Mouse (Mus musculus): ENCODE measurements around the gene Aebp1. TPM values are rescaled to one million over a fixed set of nuclear protein-coding genes. Genes with fewer than 3 reads are reported as not detected.

Aebp1 gene
- polyA plus RNA-seq, 1 experiment from 2014 or later: 9.6 TPM

- Histone ChIP-seq H3K4me2 (no peak overlapping the region), H3K9ac (no peak overlapping the region), H3K9me3 (replicated peaks) (no peaks in the 10 kb centered on the region), H3K27ac (no peak overlapping the region), H3K4me3 (no peak overlapping the region), H3K4me1 (peaks cover 44% of the 10 kb centered on the region), H3K27me3 (replicated peaks) (peaks cover 90% of the 10 kb centered on the region), H3K36me3 (no peaks in the 10 kb centered on the region)
- WGBS (ENCODE audit: insufficient replicate concordance): 85% methylated on average over 10 of the region's 10 CpGs
- no peak for ATAC-seq
These were observed 37.5 kb downstream of the Aebp1 start for GRCm38 (mm10) chr11:5899286-5899685.

DNA sequence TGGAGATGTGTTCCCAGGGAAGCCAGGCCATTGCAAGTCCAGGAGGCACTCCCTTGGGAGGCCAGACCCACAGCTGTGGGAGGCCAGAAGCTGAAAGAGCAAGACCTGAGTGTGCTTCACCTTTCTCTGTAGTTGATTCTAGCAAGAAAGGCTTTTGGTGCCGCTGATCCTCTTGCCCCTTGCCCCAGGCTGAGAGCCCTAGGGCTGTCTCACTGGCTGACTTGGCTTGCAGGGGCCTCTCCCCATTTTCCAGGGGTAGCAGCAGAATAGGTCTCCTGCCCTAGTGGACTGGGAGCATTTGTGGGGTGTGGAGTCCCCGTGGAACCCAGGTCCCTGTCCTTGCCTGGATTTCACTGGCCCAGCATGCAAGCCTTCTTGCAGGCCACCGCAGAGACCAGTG is 39.6 kb downstream of the Aebp1 start:
- peak overlapping the region; percentile 55 for H3K4me2 ChIP-seq
- no peaks in the 10 kb centered on the region for H3K9me3 ChIP-seq (replicated peaks)
- H3K36me3 ChIP-seq: no peaks in the 10 kb centered on the region
- H3K4me3 ChIP-seq: no peak overlapping the region; the same call in 1 of the 2 replicates
- peaks cover 35% of the 10 kb centered on the region for H3K4me1 ChIP-seq
- 35% methylated on average over 3 of the region's 3 CpGs for WGBS (ENCODE audit: insufficient replicate concordance)
- no peak overlapping the region for H3K9ac ChIP-seq
- no peak for ATAC-seq
- no peak overlapping the region for H3K27ac ChIP-seq
- H3K27me3 ChIP-seq (replicated peaks): peaks cover 82% of the 10 kb centered on the region

DNA sequence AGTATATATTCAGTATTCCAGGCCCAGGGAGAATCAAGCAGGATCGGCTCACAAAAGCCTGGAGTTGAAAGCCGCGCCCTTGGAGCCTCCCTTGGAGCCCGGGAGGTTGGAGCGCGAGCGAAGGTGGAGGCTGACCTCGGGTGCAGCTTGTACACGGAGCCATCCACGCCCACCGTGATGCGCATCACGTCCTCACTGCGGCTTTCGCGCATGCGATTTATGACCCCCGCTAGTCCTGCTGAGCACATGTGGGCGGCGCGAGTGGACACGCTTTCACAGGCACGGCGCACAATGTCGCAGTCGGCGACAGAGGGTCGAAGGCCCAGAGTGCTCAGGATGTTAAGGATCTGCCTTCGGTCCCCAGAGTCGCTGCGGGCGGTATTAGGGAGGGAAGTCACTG is 40.2 kb downstream of the Aebp1 start:
- H3K36me3 ChIP-seq: no peaks in the 10 kb centered on the region
- H3K27ac ChIP-seq: no peak overlapping the region
- peak overlapping the region; percentile 14; the same call in 1 of the 2 replicates for H3K9ac ChIP-seq
- 7% methylated on average over 32 of the region's 32 CpGs for WGBS (ENCODE audit: insufficient replicate concordance)
- ATAC-seq: no peak
- H3K4me1 ChIP-seq: peaks cover 32% of the 10 kb centered on the region
- peak overlapping the region; percentile 26 for H3K4me3 ChIP-seq
- H3K4me2 ChIP-seq: peak overlapping the region; percentile 55
- no peaks in the 10 kb centered on the region for H3K9me3 ChIP-seq (replicated peaks)
- peaks cover 76% of the 10 kb centered on the region for H3K27me3 ChIP-seq (replicated peaks)

GRCm38 (mm10) chr11:5902390-5902789 is 40.6 kb downstream of the Aebp1 start:
- Histone ChIP-seq H3K4me1 (peaks cover 27% of the 10 kb centered on the region), H3K27ac (no peak overlapping the region), H3K36me3 (no peaks in the 10 kb centered on the region), H3K4me3 (peak overlapping the region; percentile 26; the same call in 1 of the 2 replicates), H3K9me3 (replicated peaks) (no peaks in the 10 kb centered on the region), H3K27me3 (replicated peaks) (peaks cover 72% of the 10 kb centered on the region), H3K9ac (peak overlapping the region; percentile 14; the same call in 1 of the 2 replicates), H3K4me2 (peak overlapping the region; percentile 55)
- WGBS (ENCODE audit: insufficient replicate concordance): 6% methylated on average over 6 of the region's 6 CpGs
- no peak for ATAC-seq

DNA sequence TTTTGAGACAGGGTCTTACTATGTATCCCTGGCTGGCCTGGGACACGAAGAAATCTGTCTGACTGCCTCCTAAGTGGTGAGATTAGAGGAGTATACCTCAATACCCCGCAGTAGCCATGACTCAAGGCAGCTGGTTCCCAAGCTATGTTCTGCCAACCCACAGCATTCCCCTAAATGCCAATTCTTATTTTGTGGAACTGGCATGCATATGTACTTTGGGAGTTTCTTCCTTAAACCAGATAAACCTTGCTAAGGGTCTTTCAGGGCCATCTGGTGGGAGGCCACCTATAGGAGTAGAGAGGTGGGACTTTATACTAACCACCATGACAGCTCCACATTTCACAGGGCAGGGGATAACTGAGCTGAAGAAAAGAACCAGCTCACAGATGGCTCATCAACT is 42.1 kb downstream of the Aebp1 start:
- 42% methylated on average over 2 of the region's 2 CpGs for WGBS (ENCODE audit: insufficient replicate concordance)

GRCm38 (mm10) chr11:5904357-5904756 is 42.6 kb downstream of the Aebp1 start:
- no peak for ATAC-seq
- Histone ChIP-seq H3K4me3 (no peak overlapping the region), H3K27ac (no peak overlapping the region), H3K36me3 (no peaks in the 10 kb centered on the region), H3K9ac (no peak overlapping the region), H3K4me2 (no peak overlapping the region), H3K27me3 (replicated peaks) (peaks cover 52% of the 10 kb centered on the region), H3K9me3 (replicated peaks) (no peaks in the 10 kb centered on the region), H3K4me1 (peaks cover 11% of the 10 kb centered on the region; the same call in 1 of the 2 replicates)
- 83% methylated on average over 19 of the region's 19 CpGs for WGBS (ENCODE audit: insufficient replicate concordance)

More for the DNA sequence above, 42.1 kb downstream of the Aebp1 start:
- H3K4me2 ChIP-seq: no peak overlapping the region
- ATAC-seq: no peak
- peaks cover 13% of the 10 kb centered on the region for H3K4me1 ChIP-seq
- H3K9me3 ChIP-seq (replicated peaks): no peaks in the 10 kb centered on the region
- H3K27ac ChIP-seq: no peak overlapping the region
- no peak overlapping the region for H3K9ac ChIP-seq
- no peak overlapping the region for H3K4me3 ChIP-seq
- H3K36me3 ChIP-seq: no peaks in the 10 kb centered on the region
- peaks cover 57% of the 10 kb centered on the region for H3K27me3 ChIP-seq (replicated peaks)

- Histone ChIP-seq H3K4me2 (no peak overlapping the region), H3K9me3 (replicated peaks) (no peaks in the 10 kb centered on the region), H3K4me1 (peaks cover 11% of the 10 kb centered on the region; the same call in 1 of the 2 replicates), H3K4me3 (no peak overlapping the region), H3K36me3 (no peaks in the 10 kb centered on the region), H3K9ac (no peak overlapping the region), H3K27me3 (replicated peaks) (peaks cover 47% of the 10 kb centered on the region), H3K27ac (no peak overlapping the region)
- no peak for ATAC-seq
- WGBS (ENCODE audit: insufficient replicate concordance): 75% methylated on average over 6 of the region's 6 CpGs
These were observed 43.1 kb downstream of the Aebp1 start for GRCm38 (mm10) chr11:5904871-5905270.

DNA sequence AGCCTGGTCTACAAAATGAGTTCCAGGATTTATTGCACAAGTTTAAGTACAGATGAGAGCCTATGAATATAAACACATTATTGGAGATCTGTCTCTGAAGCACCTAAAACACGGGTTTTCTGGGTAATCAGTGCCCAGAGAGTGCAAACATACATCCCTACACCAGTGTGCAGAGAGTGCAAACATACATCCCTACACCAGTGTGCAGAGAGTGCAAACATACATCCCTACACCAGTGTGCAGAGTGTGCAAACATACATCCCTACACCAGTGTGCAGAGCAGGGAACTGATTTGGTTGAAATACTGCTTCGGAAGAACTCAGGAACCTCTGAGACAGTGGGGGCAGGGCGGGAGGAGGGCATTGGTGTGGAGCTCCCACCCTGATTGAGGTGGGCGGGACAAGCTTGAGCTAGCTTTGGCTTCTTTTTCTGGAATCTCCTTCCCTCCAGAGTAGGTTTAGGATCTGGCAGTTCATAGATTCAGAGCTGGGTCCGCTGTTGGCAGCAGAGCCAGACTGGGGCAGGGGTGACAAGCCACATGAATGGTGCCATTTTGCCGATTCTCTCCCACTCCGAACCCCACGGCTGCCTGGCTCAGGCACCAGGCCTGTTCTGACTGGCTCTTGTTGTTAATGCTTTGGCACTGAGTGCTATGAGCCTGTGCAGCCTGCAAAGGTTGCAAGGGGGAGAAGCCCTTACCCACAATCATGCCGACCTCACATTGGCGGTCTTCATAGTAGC is 44.2 kb downstream of the Aebp1 start:
- no peak for ATAC-seq
- 76% methylated on average over 10 of the region's 10 CpGs for WGBS (ENCODE audit: insufficient replicate concordance)
- Histone ChIP-seq H3K27me3 (replicated peaks) (peaks cover 36% of the 10 kb centered on the region), H3K4me2 (no peak overlapping the region), H3K4me1 (peaks cover 11% of the 10 kb centered on the region; the same call in 1 of the 2 replicates), H3K36me3 (no peaks in the 10 kb centered on the region), H3K9ac (no peak overlapping the region), H3K9me3 (replicated peaks) (no peaks in the 10 kb centered on the region), H3K4me3 (no peak overlapping the region), H3K27ac (no peak overlapping the region)

- H3K9ac ChIP-seq: no peak overlapping the region
- H3K4me2 ChIP-seq: no peak overlapping the region
- no peak overlapping the region for H3K27ac ChIP-seq
- H3K9me3 ChIP-seq (replicated peaks): no peaks in the 10 kb centered on the region
- H3K36me3 ChIP-seq: no peaks in the 10 kb centered on the region
- no peak overlapping the region for H3K4me3 ChIP-seq
- ATAC-seq: no peak
- H3K4me1 ChIP-seq: peaks cover 5% of the 10 kb centered on the region; the same call in 1 of the 2 replicates
- WGBS (ENCODE audit: insufficient replicate concordance): 60% methylated on average over 5 of the region's 5 CpGs
- H3K27me3 ChIP-seq (replicated peaks): peaks cover 24% of the 10 kb centered on the region
These were observed 45.3 kb downstream of the Aebp1 start for GRCm38 (mm10) chr11:5907096-5907495.

DNA sequence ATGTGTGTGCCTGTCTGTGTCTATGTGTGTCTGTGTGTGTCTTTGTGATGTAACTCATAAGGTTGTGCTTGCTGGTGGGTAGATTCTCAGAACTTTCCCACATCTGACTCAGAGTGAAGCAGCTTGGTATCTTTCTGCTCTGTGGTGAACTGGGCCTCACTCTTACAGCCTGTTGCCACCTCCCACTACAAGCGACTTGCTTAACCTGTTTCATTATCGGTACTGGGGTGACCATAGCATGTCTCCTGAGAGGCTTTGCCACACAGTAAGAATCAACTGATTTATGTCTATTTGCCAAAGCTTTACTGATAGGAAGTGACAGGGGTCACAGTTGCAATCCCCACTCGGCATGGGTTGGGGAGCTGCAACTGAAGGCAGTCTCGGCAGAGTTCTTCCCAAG is 46.9 kb downstream of the Aebp1 start:
- 61% methylated on average over 4 of the region's 4 CpGs for WGBS (ENCODE audit: insufficient replicate concordance)
- Histone ChIP-seq H3K4me1 (no peaks in the 10 kb centered on the region), H3K27me3 (replicated peaks) (peaks cover 15% of the 10 kb centered on the region), H3K9me3 (replicated peaks) (no peaks in the 10 kb centered on the region), H3K4me3 (no peak overlapping the region), H3K36me3 (no peaks in the 10 kb centered on the region), H3K4me2 (no peak overlapping the region), H3K27ac (no peak overlapping the region), H3K9ac (no peak overlapping the region)
- no peak for ATAC-seq

GRCm38 (mm10) chr11:5912635-5913034 is 50.9 kb downstream of the Aebp1 start:
- Histone ChIP-seq H3K9me3 (replicated peaks) (no peaks in the 10 kb centered on the region), H3K27ac (no peak overlapping the region), H3K4me3 (no peak overlapping the region), H3K4me2 (no peak overlapping the region), H3K27me3 (replicated peaks) (peaks cover 17% of the 10 kb centered on the region; the same call in 1 of the 2 replicates), H3K4me1 (no peaks in the 10 kb centered on the region), H3K36me3 (no peaks in the 10 kb centered on the region), H3K9ac (no peak overlapping the region)
- 17% methylated on average over 5 of the region's 5 CpGs for WGBS (ENCODE audit: insufficient replicate concordance)
- ATAC-seq: 0 out of 2 replicates have a peak, but pooled peaks have one; percentile 16

GRCm38 (mm10) chr11:5913256-5913655 is 51.5 kb downstream of the Aebp1 start:
- no peak for ATAC-seq
- 61% methylated on average over 8 of the region's 8 CpGs for WGBS (ENCODE audit: insufficient replicate concordance)
- no peak overlapping the region for H3K4me2 ChIP-seq

More at GRCm38 (mm10) chr11:5913256-5913655, 51.5 kb downstream of the Aebp1 start:
- Histone ChIP-seq H3K9ac (no peak overlapping the region), H3K36me3 (no peaks in the 10 kb centered on the region), H3K4me1 (no peaks in the 10 kb centered on the region), H3K4me3 (no peak overlapping the region), H3K9me3 (replicated peaks) (no peaks in the 10 kb centered on the region), H3K27me3 (replicated peaks) (peaks cover 17% of the 10 kb centered on the region; the same call in 1 of the 2 replicates), H3K27ac (no peak overlapping the region)

All from liver, embryonic 12.5 days (tissue).